Mouse (Mus musculus) cerebellum, adult 2 months (tissue): Measurements from ENCODE around the gene Pcare.

Experiments
- CTCF ChIP-seq: fragments of 200-500 bp; IDR thresholded peaks from 2 replicates; pipeline ENCODE4 v1.5.1; 2011; ENCODE audit warnings: low read depth, mild to moderate bottlenecking, control low read depth, low read length, moderate library complexity, borderline replicate concordance; ENCODE audit not compliant: insufficient read depth
- POLR2A ChIP-seq: fragments of 200-500 bp; IDR thresholded peaks from 2 replicates; pipeline ENCODE4 v1.6.1; 2011; ENCODE audit warnings: low read length, control low read depth, borderline replicate concordance; ENCODE audit not compliant: insufficient read depth

DNA sequence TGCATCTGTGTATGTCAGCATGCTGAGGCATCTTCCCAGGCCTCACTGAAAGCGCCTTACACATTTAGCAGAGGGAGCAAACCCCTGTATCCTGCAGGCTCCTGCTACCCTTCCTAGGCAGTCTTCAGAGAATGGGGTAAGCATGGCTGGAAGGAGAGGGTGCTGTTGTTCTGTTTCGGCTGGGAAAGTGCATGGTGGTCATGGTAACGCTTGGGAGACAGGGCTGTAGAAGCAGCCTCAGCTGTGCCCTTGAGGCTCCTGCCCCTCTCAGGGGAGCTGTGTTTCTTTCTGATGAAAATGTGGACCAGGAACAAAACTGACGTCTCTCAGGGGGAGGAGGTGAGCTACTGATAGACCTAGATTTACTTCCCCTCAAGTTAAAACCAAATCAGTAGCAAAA is 45.0 kb downstream of the Pcare start:
- no peak for TF ChIP-seq POLR2A
- no peak for TF ChIP-seq CTCF
